Mouse (Mus musculus) CH12.LX (cell line): ENCODE measurements around the gene Jkamp. TPM values are rescaled to one million over a fixed set of nuclear protein-coding genes. Genes with fewer than 3 reads are reported as not detected.

Experiments used
- DNase-seq: peaks from one replicate; pipeline ENCODE4 v3.0.0-alpha.2; 2013; ENCODE audit errors: extremely low read depth
- H3K27ac ChIP-seq: 2 replicates; pipeline ENCODE4 v1.5.1; 2012; ENCODE audit warnings: low read depth, mild to moderate bottlenecking, control low read depth, moderate library complexity; ENCODE audit not compliant: insufficient read depth
- H3K27me3 ChIP-seq: replicated peaks from 2 replicates; pipeline ENCODE3; 2012; ENCODE audit warnings: inconsistent platforms
- H3K36me3 ChIP-seq, 2 experiments: replicated peaks in 1 of 2; 2 replicates each; pipeline versions ENCODE3 to v1.6.1; 2012; ENCODE audit warnings: inconsistent platforms in 1 of 2, low read length in 1 of 2, mild to moderate bottlenecking in 1 of 2, mixed read lengths in 1 of 2, moderate library complexity in 1 of 2; ENCODE audit not compliant: control insufficient read depth in 1 of 2, insufficient read depth in 1 of 2
- H3K4me1 ChIP-seq, 2 experiments: 2 replicates each; pipeline ENCODE4 v1.6.1; 2012; ENCODE audit warnings: inconsistent platforms in 1 of 2, moderate library complexity in 1 of 2; ENCODE audit not compliant: insufficient read depth in 2 of 2, control insufficient read depth in 1 of 2
- H3K4me2 ChIP-seq: 2 replicates; pipeline ENCODE4 v1.6.1; 2012; ENCODE audit warnings: low read depth, mild to moderate bottlenecking, control low read depth; ENCODE audit not compliant: poor library complexity, insufficient read depth, severe bottlenecking
- H3K4me3 ChIP-seq, 3 experiments: fragments of 150-350 bp in 1 of 3; sonication (generic) in 1 of 3; replicated peaks in 1 of 3; 2 replicates each; pipeline versions ENCODE3 to v1.5.1; 2011 to 2012; ENCODE audit warnings: low read depth in 2 of 3, low read length in 2 of 3, mild to moderate bottlenecking in 2 of 3, moderate library complexity in 2 of 3, control low read depth in 1 of 3, improper control_type of control experiment in 1 of 3, inconsistent platforms in 1 of 3, mixed read lengths in 1 of 3; ENCODE audit not compliant: poor library complexity in 1 of 3
- H3K79me2 ChIP-seq: replicated peaks from 2 replicates; pipeline ENCODE4 v1.6.1; 2012; ENCODE audit warnings: mild to moderate bottlenecking, moderate library complexity; ENCODE audit not compliant: control insufficient read depth, poor library complexity, insufficient read depth, severe bottlenecking; ENCODE audit errors: extremely low read depth
- H3K9ac ChIP-seq: 2 replicates; pipeline ENCODE4 v1.6.1; 2012; ENCODE audit warnings: low read depth, mild to moderate bottlenecking, control low read depth, moderate library complexity; ENCODE audit not compliant: insufficient read depth
- H3K9me3 ChIP-seq: replicated peaks from 2 replicates; pipeline ENCODE3; 2012; ENCODE audit warnings: low read length, inconsistent platforms, mixed read lengths
- CTCF ChIP-seq, 2 experiments: IDR thresholded peaks in 1 of 2; conservative IDR thresholded peaks in 1 of 2; 2 replicates each; pipeline ENCODE4 v1.5.1; 2011 to 2012; ENCODE audit warnings: low read depth in 2 of 2, low read length in 2 of 2, improper control_type of control experiment in 1 of 2, inconsistent platforms in 1 of 2, mild to moderate bottlenecking in 1 of 2, moderate library complexity in 1 of 2
- E2F4 ChIP-seq: IDR thresholded peaks from 2 replicates; pipeline ENCODE4 v1.6.1; 2011; ENCODE audit warnings: low read depth, low read length, improper control_type of control experiment; ENCODE audit not compliant: insufficient replicate concordance
- GABPA ChIP-seq: IDR thresholded peaks from 2 replicates; pipeline ENCODE4 v1.6.1; 2012; ENCODE audit warnings: low read depth, low read length, improper control_type of control experiment, inconsistent platforms; ENCODE audit not compliant: insufficient replicate concordance
- MAFK ChIP-seq: IDR thresholded peaks from 2 replicates; pipeline ENCODE4 v1.6.1; 2011; ENCODE audit warnings: low read length, improper control_type of control experiment; ENCODE audit not compliant: insufficient replicate concordance
- MAZ ChIP-seq: IDR thresholded peaks from 2 replicates; pipeline ENCODE4 v1.6.1; 2012; ENCODE audit warnings: low read depth, mild to moderate bottlenecking, inconsistent platforms, low read length, improper control_type of control experiment, moderate library complexity
- PAX5 ChIP-seq: IDR thresholded peaks from 2 replicates; pipeline ENCODE4 v1.6.1; 2012; ENCODE audit warnings: low read length, inconsistent platforms, mixed read lengths
- RAD21 ChIP-seq: IDR thresholded peaks from 2 replicates; pipeline ENCODE4 v1.6.1; 2011; ENCODE audit warnings: low read depth, mild to moderate bottlenecking, low read length, improper control_type of control experiment, moderate library complexity
- SMC3 ChIP-seq: IDR thresholded peaks from 2 replicates; pipeline ENCODE4 v1.6.1; 2011; ENCODE audit warnings: low read depth, low read length, improper control_type of control experiment
- TCF12 ChIP-seq: IDR thresholded peaks from 2 replicates; pipeline ENCODE4 v1.6.1; 2014; ENCODE audit warnings: low read depth, mild to moderate bottlenecking, inconsistent platforms, low read length, improper control_type of control experiment
- UBTF ChIP-seq: IDR thresholded peaks from 2 replicates; pipeline ENCODE4 v1.6.1; 2012; ENCODE audit warnings: low read depth, mild to moderate bottlenecking, inconsistent platforms, low read length, improper control_type of control experiment, moderate library complexity
- USF1 ChIP-seq: IDR thresholded peaks from 2 replicates; pipeline ENCODE4 v1.6.1; 2014; ENCODE audit warnings: low read depth, mild to moderate bottlenecking, inconsistent platforms, low read length, improper control_type of control experiment
- USF2 ChIP-seq: conservative IDR thresholded peaks from 2 replicates; pipeline ENCODE4 v1.6.1; 2011; ENCODE audit warnings: low read depth, low read length, improper control_type of control experiment
- ZC3H11A ChIP-seq: IDR thresholded peaks from 2 replicates; pipeline ENCODE4 v1.6.1; 2012; ENCODE audit warnings: low read depth, mild to moderate bottlenecking, inconsistent platforms, low read length, improper control_type of control experiment
- ZNF384 ChIP-seq: IDR thresholded peaks from 2 replicates; pipeline ENCODE4 v1.6.1; 2012; ENCODE audit warnings: low read depth, low read length, improper control_type of control experiment, inconsistent platforms
- dilution Hi-C: fragments of 300-500 bp; cut with MboI; formaldehyde crosslinking; loops from 2 replicates; pipeline ENCODE4 v1.14.3; 2020; ENCODE audit warnings: low sequenced_read_pairs; ENCODE audit not compliant: extremely low pct_unique_long_range_greater_than_20kb, extremely low pct_ligation_motif_present
- in situ Hi-C: fragments of 300-500 bp; cut with MboI; formaldehyde crosslinking; loops from 3 replicates; pipeline ENCODE4 v1.14.3; 2019; ENCODE audit warnings: low sequenced_read_pairs, low pct_ligation_motif_present, low pct_unique_long_range_greater_than_20kb, mixed read lengths
- polyA plus RNA-seq: library from polyadenylated mRNA; unstranded; fragments of >175 nt; gene quantifications from 2 replicates; pipeline ENCODE4 v1.2.1, GENCODE M21; 2012; ENCODE audit warnings: low read depth; ENCODE audit not compliant: insufficient read length
- total RNA-seq, 2 experiments: library from RNA; depleted of rRNA; stranded (reverse); fragments of 300-350 nt in 1 of 2; fragments of >200 nt in 1 of 2; gene quantifications; 2 replicates each; pipeline ENCODE4 v1.2.3; 2012 to 2014

Jkamp gene
- total and polyA plus RNA-seq, 3 experiments, result 20.0 to 35.0 (median 27.5) TPM

DNA sequence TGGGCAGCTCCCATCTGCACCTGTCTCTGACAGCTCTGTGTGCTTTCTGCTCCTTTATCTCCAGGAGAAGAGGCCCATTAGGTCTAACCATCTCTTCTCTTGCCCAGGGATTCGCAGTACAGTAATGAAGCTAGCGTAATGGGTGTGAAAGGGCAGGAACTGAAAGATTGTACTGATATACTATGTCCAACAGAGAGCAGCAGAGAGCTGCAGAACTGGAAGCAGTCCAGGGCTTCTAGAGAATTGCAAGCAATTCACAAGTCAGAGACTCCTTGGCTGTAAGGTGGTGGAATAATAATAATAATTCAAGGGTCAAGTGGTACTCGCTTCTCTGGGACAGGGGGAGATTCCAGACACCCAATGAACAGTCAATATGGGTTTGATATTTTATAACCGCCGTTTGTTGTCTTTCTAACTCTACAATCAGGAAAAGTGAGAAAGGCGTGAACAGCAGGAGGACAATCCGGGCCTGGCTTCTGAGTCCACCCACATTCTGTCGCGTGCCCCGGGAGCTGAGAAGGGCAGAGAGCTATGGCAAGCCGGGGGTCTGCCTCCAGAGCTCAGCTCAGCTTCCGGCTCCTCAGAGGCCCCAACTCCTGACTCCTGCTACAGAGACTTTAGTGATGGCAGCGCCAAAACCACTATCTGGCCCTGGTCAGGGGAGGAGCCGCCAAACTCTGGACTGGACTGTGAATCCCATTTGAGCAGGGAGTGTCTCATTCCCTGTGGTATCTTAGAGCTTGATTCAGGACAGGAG, 19.3 kb downstream of the Jkamp start:
- Histone ChIP-seq H3K9me3 (no peaks in the 10 kb centered on the region), H3K4me2 (no peak overlapping the region), H3K27me3 (no peaks in the 10 kb centered on the region), H3K4me3 (no peak overlapping the region), H3K79me2 (no peaks in the 10 kb centered on the region), H3K36me3 (peaks cover 3 to 12% of the 10 kb centered on the region in 2 experiments), H3K4me1 (peaks cover 2 to 12% of the 10 kb centered on the region in 2 experiments; a peak in 2 of 4 replicates), H3K9ac (no peak overlapping the region), H3K27ac (no peak overlapping the region)
- TF ChIP-seq ZC3H11A (peak; percentile 79), RAD21 (peak; percentile 98), SMC3 (peak; percentile 94), USF1 (no peak), CTCF (conservative IDR thresholded peaks at IDR 0.05 in 1 of 2, IDR thresholded peaks at IDR 0.05 in 1 of 2; ENCODE audit: low read depth in 2 of 2, low read length in 2 of 2) (peak; percentile 80 to 95)
- in situ Hi-C loops, result loop anchor here (10.0 kb wide), 1 partner anchor 320 kb away; no protein-coding TSS in a partner anchor
- dilution Hi-C loops, result no loop called here
- peak; percentile 80 for DNase-seq

DNA sequence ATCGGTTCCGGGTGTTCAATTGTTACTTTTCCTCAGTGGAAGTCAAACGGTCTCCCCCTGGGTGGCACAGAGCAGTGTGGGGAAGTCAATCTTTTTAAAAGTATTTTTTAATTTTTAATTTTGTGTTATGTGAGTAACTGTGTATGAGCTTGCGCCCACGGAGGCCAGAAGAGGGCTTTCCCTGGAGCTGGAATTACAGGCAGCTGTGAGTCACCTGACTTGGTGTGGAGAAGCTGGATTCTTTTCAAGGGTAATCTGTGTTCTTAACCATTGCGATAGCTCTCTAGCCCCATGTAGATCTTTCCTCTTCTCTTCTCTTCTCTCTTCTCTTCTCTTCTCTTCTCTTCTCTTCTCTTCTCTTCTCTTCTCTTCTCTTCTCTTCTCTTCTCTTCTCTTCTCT, 29.7 kb downstream of the Jkamp start:
- H3K4me2 ChIP-seq, result no peak overlapping the region
- H3K9ac ChIP-seq, result no peak overlapping the region
- no peak for DNase-seq
- in situ Hi-C loops, result no loop called here
- H3K27me3 ChIP-seq, result peaks cover 2% of the 10 kb centered on the region
- H3K27ac ChIP-seq, result no peak overlapping the region
- H3K4me1 ChIP-seq, result peaks cover 2 to 15% of the 10 kb centered on the region in 2 experiments; a peak in 3 of 4 replicates
- no peaks in the 10 kb centered on the region for H3K9me3 ChIP-seq
- dilution Hi-C loops, result no loop called here
- no peaks in the 10 kb centered on the region for H3K36me3 ChIP-seq
- TF ChIP-seq PAX5 (no peak), GABPA (no peak), MAFK (no peak), MAZ (no peak), E2F4 (no peak), USF2 (no peak), UBTF (no peak), ZNF384 (no peak), TCF12 (no peak)
- no peaks in the 10 kb centered on the region for H3K79me2 ChIP-seq
- H3K4me3 ChIP-seq, result no peak overlapping the region
